Mouse (Mus musculus) embryonic facial prominence, embryonic 14.5 days (tissue): ENCODE data around the gene Fbxl16. TPM values are rescaled to one million over a fixed set of nuclear protein-coding genes. Genes with fewer than 3 reads are reported as not detected.

Source experiments
- ATAC-seq: fragments of 200-750 bp; cut with Nextera tagmentation; 2 replicates; pipeline ENCODE4 v1.8.0; 2017; ENCODE audit warnings: low read depth, moderate number of reproducible peaks, moderate TSS enrichment
- DNase-seq: peaks from one replicate; pipeline ENCODE4 v3.0.0-alpha.2; 2015; ENCODE audit warnings: low spot score
- H3K27ac ChIP-seq: fragments of 300-500 bp; sonication (generic); replicated peaks from 2 replicates; pipeline ENCODE4 v1.5.1; 2014; ENCODE audit warnings: low read depth, mild to moderate bottlenecking, low read length, moderate library complexity
- H3K27me3 ChIP-seq: fragments of 300-500 bp; sonication (generic); replicated peaks from 2 replicates; pipeline ENCODE4 v1.6.1; 2014; ENCODE audit warnings: low read length; ENCODE audit not compliant: control insufficient read depth, insufficient read depth
- H3K36me3 ChIP-seq: fragments of 300-500 bp; sonication (generic); 2 replicates; pipeline ENCODE4 v1.6.1; 2014; ENCODE audit warnings: low read length, mixed read lengths; ENCODE audit not compliant: control insufficient read depth, insufficient read depth
- H3K4me1 ChIP-seq: fragments of 300-500 bp; sonication (generic); 2 replicates; pipeline ENCODE4 v1.6.1; 2014; ENCODE audit warnings: antibody characterized with exemption, low read length; ENCODE audit not compliant: control insufficient read depth, insufficient read depth
- H3K4me2 ChIP-seq: fragments of 300-500 bp; sonication (generic); 2 replicates; pipeline ENCODE4 v1.6.1; 2014; ENCODE audit warnings: low read depth, mild to moderate bottlenecking, low read length, moderate library complexity, mixed read lengths
- H3K4me3 ChIP-seq: fragments of 300-500 bp; sonication (generic); 2 replicates; pipeline ENCODE4 v1.5.1; 2014; ENCODE audit warnings: low read depth, mild to moderate bottlenecking, low read length
- H3K9ac ChIP-seq: fragments of 300-500 bp; sonication (generic); 2 replicates; pipeline ENCODE4 v1.6.1; 2014; ENCODE audit warnings: low read depth, mild to moderate bottlenecking, low read length, moderate library complexity, mixed read lengths
- H3K9me3 ChIP-seq: fragments of 300-500 bp; sonication (generic); 2 replicates; pipeline ENCODE4 v1.6.1; 2016; ENCODE audit warnings: low read length; ENCODE audit not compliant: control insufficient read depth
- WGBS: fragments of 180-500 bp; shearing (Covaris S2); extraction: QIAGEN DNeasy Blood & Tissue Kit; methylation state at CpG from one replicate; pipeline ENCODE4 v1.1.7; 2014; 5-methylcytosine and 5-hydroxymethylcytosine counted together
- polyA plus RNA-seq: library from polyadenylated mRNA; unstranded; fragments of >200 nt; fragmentation: Nextera tagmentation; extraction: Ambion mirVana; gene quantifications from 2 replicates; pipeline ENCODE4 v1.2.1, GENCODE M21; 2014

Fbxl16 gene
- polyA plus RNA-seq, 1 experiment from 2014 or later, result 3.4 TPM

DNA sequence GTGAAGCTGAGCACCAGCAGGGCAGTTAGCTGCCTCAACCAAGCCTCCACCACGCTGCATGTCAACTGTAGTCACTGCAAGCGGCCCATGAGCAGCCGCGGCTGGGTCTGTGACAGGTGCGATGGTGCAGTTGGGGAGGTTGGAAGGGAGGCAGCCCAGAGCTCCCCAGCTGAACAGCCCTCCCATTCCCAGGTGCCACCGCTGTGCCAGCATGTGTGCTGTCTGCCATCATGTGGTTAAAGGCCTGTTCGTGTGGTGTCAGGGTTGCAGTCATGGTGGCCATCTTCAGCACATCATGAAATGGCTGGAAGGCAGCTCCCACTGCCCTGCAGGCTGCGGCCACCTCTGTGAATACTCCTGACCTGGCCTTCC, 19.3 kb downstream of the Fbxl16 start:
- no peaks in the 10 kb centered on the region for H3K27me3 ChIP-seq
- peaks cover 35% of the 10 kb centered on the region for H3K4me1 ChIP-seq
- H3K9ac ChIP-seq, result peak overlapping the region; percentile 76; the same call in 1 of the 2 replicates
- no peak overlapping the region; the same call in 1 of the 2 replicates for H3K27ac ChIP-seq
- 81% methylated on average over 8 of the region's 8 CpGs for WGBS
- no peaks in the 10 kb centered on the region for H3K9me3 ChIP-seq
- no peak for ATAC-seq
- H3K4me3 ChIP-seq, result peak overlapping the region; percentile 52
- no peak for DNase-seq
- H3K4me2 ChIP-seq, result peak overlapping the region; percentile 76
- H3K36me3 ChIP-seq, result peaks cover 45% of the 10 kb centered on the region

DNA sequence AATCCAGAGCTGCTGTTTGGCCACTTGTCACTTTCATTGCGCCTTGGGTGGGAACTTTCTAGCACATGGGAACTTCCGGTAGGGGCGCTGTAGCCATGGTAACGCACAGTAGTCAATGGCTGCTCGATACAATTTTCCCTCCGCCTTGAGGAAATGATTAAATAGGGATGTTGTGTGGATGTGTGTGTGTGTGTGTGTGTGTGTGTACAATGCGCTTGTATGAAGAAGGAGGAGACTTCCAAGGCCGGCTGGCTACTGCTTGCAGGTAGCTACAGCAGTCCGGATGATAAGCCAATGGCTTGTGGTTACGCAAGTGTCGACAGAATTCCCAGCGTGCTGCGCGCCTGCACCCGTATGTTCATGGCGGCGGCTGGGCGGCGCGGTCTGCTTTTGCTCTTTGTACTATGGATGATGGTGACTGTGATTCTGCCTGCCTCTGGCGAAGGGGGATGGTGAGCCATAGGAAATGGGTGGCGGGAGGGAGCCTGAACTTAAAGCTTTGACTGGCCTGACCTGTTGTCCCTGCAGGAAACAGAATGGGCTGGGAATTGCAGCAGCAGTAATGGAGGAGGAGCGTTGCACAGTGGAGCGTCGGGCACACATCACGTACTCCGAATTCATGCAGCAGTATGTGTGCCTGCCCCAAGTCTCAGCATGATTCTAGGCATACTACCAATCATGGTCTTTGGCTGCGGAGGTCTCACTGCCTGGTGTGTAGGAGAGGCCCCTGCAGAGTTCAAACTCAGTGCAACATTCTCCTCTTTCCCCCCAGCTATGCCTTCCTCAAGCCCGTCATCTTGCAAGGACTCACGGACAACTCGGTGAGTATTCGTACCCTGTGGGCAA, 20.1 kb downstream of the Fbxl16 start, which contains the start of gene Jmjd8:
TSS of gene Jmjd8 (plus strand) at position 156 of the 846 bp plus-strand sequence.
- Histone ChIP-seq H3K4me2 (peak within 1 kb of the TSS; percentile 76), H3K4me1 (peaks cover 36% of the 10 kb centered on the region), H3K27ac (peak within 1 kb of the TSS; percentile 90), H3K36me3 (peaks cover 45% of the 10 kb centered on the region), H3K9me3 (no peaks in the 10 kb centered on the region), H3K9ac (peak within 1 kb of the TSS; percentile 76), H3K4me3 (peak within 1 kb of the TSS; percentile 52), H3K27me3 (no peaks in the 10 kb centered on the region)
- ATAC-seq (peak; percentile 62), DNase-seq (peak; percentile 94)
- 2% methylated on average over 32 of the region's 32 CpGs for WGBS

DNA sequence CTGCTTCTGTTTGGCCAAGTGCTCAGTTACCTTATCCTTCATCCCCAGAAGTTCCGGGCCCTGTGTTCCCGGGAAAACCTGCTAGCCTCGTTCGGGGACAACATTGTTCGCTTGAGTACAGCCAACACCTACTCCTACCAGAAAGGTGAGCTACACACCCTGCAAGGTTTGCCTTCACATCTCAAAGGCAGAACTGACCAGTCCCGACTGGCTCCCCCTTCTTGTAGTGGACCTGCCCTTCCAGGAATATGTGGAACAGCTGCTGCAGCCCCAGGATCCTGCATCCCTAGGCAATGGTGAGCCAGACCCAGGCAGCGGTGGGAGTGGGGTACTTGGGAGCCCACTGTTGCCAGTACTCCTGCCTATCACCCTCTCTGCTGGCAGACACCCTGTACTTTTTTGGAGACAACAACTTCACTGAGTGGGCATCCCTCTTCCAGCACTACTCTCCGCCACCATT, 20.7 kb downstream of the Fbxl16 start:
- Histone ChIP-seq H3K4me1 (peaks cover 36% of the 10 kb centered on the region), H3K36me3 (peaks cover 45% of the 10 kb centered on the region), H3K4me2 (peak overlapping the region; percentile 76), H3K4me3 (peak overlapping the region; percentile 52), H3K27ac (peak overlapping the region; percentile 90), H3K27me3 (no peaks in the 10 kb centered on the region), H3K9ac (peak overlapping the region; percentile 76), H3K9me3 (no peaks in the 10 kb centered on the region)
- no peak for DNase-seq
- 31% methylated on average over 8 of the region's 8 CpGs for WGBS
- ATAC-seq, result no peak

DNA sequence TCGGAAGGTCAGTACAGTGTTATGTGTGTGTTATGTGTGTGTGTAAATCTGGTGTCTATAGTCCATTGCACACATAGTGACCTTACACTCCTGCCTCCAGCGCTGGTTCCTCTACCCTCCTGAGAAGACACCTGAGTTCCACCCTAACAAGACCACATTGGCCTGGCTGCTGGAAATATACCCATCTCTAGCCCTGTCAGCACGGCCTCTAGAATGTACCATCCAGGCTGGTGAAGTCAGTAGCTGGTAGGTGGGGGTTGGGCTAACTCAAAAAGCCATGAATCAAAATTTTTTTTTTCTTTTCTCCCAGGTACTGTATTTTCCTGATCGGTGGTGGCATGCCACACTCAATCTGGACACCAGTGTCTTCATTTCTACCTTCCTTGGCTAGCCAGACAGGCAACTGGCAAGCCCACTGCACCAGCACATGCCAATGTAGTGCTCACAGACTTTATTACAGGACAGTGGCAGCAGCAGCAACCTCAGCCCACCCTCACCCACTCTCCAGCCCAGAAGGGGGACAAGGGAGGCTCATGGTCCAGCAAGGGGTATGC, 21.4 kb downstream of the Fbxl16 start:
- 82% methylated on average over 4 of the region's 4 CpGs for WGBS
- H3K9me3 ChIP-seq, result no peaks in the 10 kb centered on the region
- peak overlapping the region; percentile 76; the same call in 1 of the 2 replicates for H3K4me2 ChIP-seq
- no peaks in the 10 kb centered on the region for H3K27me3 ChIP-seq
- DNase-seq (no peak), ATAC-seq (no peak)
- H3K36me3 ChIP-seq, result peaks cover 45% of the 10 kb centered on the region
- H3K27ac ChIP-seq, result no peak overlapping the region
- H3K4me3 ChIP-seq, result peak overlapping the region; percentile 52; the same call in 1 of the 2 replicates
- peak overlapping the region; percentile 76; the same call in 1 of the 2 replicates for H3K9ac ChIP-seq
- peaks cover 38% of the 10 kb centered on the region for H3K4me1 ChIP-seq

DNA sequence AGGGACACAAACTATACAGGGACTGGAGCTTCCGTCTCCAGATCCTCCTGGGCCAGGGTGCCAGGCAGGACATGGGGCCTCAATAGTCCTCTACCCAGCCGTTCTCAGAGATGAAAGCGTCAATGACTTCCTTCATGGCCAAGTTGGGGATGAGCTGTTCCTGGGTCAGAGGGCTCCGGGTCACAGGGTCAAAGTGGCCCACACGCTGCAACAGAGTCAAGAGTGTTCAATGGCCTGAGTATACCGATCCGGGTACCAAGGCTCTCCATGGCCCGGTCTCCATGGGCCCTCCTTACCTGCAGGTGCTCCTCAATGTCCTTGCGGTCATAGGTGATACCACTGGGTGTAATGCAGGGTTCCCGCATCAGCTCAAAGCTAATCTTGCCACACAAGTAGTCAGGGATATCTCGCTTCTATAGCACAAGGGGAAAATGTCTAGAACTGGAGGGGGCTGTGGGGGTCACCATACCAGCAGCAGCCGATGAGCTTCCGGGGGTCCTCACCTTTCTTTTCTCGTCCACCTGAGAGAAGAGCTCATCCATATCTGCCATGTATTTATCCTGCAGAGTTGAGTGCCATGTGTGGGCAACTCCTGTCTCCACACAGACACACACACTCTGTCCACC, 22.0 kb downstream of the Fbxl16 start:
- 84% methylated on average over 13 of the region's 14 CpGs for WGBS
- H3K36me3 ChIP-seq, result peaks cover 41% of the 10 kb centered on the region
- H3K27ac ChIP-seq, result no peak overlapping the region

DNA sequence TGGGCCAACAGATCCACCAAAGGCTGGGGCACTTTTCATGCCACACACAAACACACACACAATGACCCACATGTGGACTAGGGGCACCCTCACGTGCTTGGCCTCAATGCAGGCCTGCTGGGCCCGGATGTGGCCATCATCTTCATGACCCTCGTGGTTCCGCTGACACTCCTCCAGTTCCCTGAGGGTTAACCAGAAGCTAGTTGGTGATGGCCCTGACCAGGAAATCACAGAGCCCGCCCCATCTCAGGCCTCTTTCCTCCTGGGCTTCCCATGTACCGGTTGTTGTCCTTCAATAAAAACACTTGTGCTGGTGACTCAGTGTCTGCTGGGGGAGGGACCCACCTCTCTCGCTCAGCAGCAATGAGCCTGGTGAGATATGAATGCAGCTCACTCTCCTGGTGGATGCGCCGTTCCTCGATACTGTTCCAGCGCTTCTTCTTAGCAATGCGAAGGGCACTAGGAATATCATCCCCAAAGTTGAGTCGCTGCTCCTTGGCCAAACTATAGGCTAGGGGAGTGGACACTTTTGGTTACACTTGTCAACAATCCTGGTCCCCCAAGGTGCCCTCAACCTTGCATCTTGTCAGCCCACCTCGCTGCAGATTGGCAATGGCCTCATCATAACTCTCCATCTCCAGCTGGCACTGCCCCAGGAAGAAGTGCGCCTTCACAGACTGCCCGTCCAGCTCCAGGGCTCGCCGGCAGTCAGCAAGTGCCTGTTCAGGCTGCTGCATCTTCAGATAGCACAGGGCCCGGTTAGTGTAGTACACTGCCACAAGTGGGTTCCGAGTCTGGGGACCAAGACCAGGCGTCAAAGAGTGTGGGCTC, 22.8 kb downstream of the Fbxl16 start:
- no peaks in the 10 kb centered on the region for H3K9me3 ChIP-seq
- ATAC-seq, result no peak
- H3K27ac ChIP-seq, result peak overlapping the region; percentile 86
- peaks cover 43% of the 10 kb centered on the region for H3K4me1 ChIP-seq
- 61% methylated on average over 21 of the region's 21 CpGs for WGBS
- H3K9ac ChIP-seq, result peak overlapping the region; percentile 90
- peaks cover 34% of the 10 kb centered on the region for H3K36me3 ChIP-seq
- peak overlapping the region; percentile 86 for H3K4me2 ChIP-seq
- no peak for DNase-seq
- H3K27me3 ChIP-seq, result no peaks in the 10 kb centered on the region
- peak overlapping the region; percentile 87 for H3K4me3 ChIP-seq

More for the DNA sequence above, 22.0 kb downstream of the Fbxl16 start:
- Histone ChIP-seq H3K4me3 (peak overlapping the region; percentile 87), H3K9me3 (no peaks in the 10 kb centered on the region), H3K9ac (peak overlapping the region; percentile 90; the same call in 1 of the 2 replicates), H3K4me2 (peak overlapping the region; percentile 86; the same call in 1 of the 2 replicates), H3K4me1 (peaks cover 38% of the 10 kb centered on the region), H3K27me3 (no peaks in the 10 kb centered on the region)
- DNase-seq (no peak), ATAC-seq (no peak)

DNA sequence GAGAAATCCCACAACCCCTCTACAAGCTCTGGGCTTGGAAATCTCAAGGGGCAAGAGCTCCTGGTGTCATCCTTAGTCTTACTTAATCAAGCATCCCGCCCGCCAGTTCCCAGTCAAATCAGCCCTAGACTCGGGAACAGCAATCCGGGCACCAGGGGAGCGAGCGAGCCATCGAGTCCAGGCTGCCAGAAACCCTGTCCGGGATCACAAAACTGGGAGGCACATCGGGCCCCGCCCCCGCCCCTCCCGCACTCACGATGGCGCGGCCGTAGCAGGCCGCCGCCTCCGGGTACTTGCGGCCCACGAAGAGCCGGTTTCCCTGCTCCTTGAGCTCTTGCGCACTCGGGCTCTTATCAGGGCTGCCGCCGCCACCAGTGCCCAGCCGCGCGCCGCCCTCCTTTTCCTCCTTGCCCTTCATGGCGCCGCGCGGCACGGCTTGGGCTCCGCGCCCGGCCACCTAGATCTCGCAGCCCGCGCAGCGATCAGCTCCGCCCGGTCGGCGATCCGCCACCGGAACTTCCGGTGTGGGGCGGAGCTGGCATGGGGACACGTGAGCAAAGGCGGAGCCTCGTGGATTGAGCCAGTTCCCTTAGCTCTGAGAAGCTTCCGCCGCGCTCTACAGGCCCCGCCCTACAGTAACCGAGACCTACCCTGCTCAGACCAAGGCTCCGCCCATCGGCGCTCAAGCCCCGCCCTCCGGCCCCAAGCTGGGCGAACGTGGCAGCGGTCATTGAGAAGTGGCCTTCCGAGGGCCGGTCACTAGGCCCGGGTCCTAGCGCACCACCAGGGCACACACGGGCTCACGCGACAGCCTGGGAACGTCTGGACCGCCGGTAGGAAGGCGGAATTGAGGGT, 23.8 kb downstream of the Fbxl16 start:
- H3K27me3 ChIP-seq, result no peaks in the 10 kb centered on the region
- ATAC-seq (peak; percentile 90), DNase-seq (peak; percentile 100)
- no peaks in the 10 kb centered on the region for H3K9me3 ChIP-seq
- peak overlapping the region; percentile 87 for H3K4me3 ChIP-seq
- peaks cover 43% of the 10 kb centered on the region for H3K4me1 ChIP-seq
- under 1% methylated on average over 53 of the region's 77 CpGs for WGBS
- H3K36me3 ChIP-seq, result peaks cover 28% of the 10 kb centered on the region
- H3K9ac ChIP-seq, result peak overlapping the region; percentile 90
- peak overlapping the region; percentile 86 for H3K4me2 ChIP-seq
- H3K27ac ChIP-seq, result peak overlapping the region; percentile 96
